Mouse (Mus musculus) heart, postnatal 4 days (tissue): ENCODE data around the gene Igsf9. TPM values are rescaled to one million over a fixed set of nuclear protein-coding genes. Genes with fewer than 3 reads are reported as not detected.

Source experiments
- DNase-seq: peaks from one replicate; pipeline ENCODE4 v3.0.0; 2021
- total RNA-seq, 2 experiments: library from RNA; stranded (reverse); gene quantifications; 2 replicates each; pipeline ENCODE4 v1.2.3; 2021

Igsf9 gene
- total RNA-seq, 2 experiments from 2014 or later = 2.5 to 3.1 TPM

GRCm38 (mm10) chr1:172520576-172521440 lies 39.2 kb downstream of the Igsf9 start, which contains the start of gene Cfap45:
Cfap45 (plus strand) TSS chr1:172520801.
- peak; percentile 84 for DNase-seq

DNA sequence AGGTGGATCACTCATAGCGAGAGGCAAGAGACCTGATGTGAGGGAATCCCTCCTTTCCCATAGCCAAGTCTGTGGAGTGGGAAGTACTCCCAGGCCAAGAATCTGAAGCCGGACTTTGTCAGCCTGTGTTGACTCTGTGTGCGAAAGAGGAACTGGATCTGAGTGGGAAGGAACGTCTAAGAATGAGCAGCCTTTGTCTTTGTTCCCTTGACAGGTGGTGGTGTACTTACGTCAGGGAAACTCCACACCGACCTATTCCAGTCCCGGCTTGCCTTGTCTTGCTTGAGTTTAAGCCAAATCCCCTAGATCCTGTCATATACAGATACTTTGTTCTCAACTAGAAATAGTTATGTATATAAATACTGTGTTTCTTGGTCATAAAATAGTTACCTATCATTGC lies 40.9 kb downstream of the Igsf9 start:
- DNase-seq = peak; percentile 21

GRCm38 (mm10) chr1:172523699-172524101 lies 42.1 kb downstream of the Igsf9 start:
- DNase-seq = peak; percentile 55

DNA sequence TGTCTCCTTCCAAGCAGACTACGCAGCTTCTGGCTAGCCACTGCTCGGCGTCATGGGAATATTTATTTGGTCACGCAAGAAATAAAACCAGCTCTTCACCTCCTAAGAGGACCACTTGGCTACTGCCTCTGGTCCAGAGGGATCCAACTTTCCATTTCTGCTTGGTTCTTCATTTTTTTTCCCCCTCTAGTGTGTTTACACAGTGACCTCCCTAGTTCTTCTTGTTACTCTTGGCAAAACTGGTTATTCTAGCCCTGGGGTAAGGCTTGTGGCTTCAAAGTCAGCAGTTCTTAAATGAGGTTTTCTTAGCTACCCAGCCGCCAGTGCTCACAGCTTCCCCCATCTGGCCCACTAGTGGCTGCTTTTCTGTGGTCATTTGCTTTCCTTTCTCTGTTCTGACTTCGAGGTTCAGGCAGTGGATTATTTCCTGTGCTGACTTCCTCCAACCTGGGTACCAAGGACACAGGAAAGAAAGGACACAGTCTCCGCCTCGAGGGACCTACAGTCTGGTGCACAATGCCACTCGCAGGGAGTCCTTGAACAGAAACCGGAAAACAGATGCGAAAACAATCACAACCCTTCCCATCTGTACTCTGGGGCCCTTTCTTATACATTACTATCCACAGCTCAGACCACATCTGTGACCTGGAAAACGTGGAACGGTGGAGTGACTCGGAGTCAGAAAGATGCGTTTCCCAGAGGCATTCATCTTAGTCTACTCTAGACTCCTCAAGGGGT lies 43.6 kb downstream of the Igsf9 start:
- peak; percentile 58 for DNase-seq

GRCm38 (mm10) chr1:172525971-172526370 lies 44.4 kb downstream of the Igsf9 start:
- DNase-seq = no peak

DNA sequence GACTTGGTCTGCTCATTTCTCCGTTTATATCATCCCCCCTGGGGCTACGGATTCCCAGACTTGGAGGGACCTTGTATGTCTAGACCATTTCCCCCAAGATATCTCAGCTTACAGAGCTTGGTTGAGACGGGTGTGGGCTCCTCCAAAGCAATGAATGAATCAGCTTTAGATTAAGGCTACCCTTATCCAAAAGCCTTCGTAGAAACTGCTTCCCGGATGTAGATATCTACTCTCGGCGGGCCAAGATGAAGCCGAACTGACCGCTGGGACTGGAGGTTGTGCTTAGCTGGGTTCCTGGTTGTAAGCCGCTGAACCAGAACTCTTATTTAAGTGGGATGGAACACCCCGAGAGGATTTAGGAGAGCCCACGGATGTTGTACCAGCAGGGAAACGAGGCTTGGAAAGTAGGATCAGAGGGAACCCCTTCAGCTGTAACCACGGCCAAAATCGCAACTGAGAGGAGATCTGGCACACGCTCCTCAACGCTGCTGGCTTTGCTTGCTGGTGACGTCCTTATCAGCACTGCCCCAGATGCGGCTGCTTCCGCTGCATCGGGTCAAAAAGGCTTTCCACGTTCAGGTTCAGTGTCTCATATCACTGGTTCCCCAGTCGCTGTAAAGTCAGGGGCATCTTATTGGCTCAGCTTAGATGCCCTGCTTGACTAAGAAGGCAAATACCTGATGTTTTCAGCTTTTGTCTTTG lies 44.9 kb downstream of the Igsf9 start:
- DNase-seq = peak; percentile 72

- DNase-seq = no peak
Observed at GRCm38 (mm10) chr1:172527431-172527830, 45.8 kb downstream of the Igsf9 start.

DNA sequence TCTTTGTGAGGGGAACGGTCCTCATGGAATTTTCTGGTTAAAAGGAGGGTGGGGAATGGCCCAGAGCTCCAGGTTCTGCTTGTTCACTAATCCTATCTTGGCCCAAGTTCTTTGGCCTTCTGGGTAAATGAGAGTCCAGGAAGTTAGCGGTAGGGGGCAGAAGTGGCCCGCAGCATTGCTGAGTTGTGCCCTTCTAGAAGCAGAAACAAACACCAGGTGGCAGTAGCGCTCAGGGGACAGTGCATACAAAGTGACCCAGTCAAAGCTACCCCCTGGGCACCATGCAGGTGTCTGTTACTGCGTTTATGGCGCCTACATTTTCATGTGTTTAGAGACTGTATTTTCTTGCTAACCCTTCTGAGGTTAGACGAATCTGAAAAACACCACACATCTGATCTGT lies 47.1 kb downstream of the Igsf9 start:
- DNase-seq = peak; percentile 96

DNA sequence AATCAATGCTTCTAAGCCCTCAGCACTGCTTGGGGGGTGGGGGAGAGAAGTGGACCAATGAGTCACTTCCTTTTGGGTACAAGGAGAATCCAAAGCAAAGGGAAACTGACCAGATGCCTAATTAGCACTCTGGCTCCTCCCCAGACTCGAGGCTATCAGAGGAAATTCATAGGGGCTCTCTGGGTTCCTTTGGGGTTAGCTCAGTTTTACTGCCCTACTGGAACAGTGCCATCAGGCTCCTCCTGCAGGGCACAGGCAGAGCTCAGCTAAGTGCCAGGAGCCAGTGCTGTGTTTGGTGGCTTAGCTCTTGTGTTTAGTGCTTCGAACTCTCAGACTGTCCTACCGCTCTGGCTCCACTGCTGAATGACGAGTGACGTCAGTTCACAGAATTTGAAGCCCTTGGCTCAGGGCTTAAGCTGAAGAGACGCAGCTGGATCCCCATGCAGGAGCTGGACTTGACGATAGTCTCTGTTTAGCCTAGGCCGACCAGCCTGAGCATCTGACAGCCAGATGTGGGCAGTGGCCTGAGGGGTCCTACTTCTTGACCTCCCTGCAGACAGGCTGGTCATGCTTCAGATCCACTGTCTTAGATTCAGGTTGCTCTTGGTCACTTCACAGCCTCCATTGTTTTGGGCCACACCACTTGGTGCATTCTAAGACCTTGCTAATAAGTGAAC lies 49.1 kb downstream of the Igsf9 start:
- DNase-seq = no peak

GRCm38 (mm10) chr1:172532551-172532950 lies 51.0 kb downstream of the Igsf9 start:
- DNase-seq = peak; percentile 39

GRCm38 (mm10) chr1:172535116-172535515 lies 53.5 kb downstream of the Igsf9 start:
- DNase-seq = no peak

- DNase-seq = no peak
Observed at GRCm38 (mm10) chr1:172539827-172540226, 58.2 kb downstream of the Igsf9 start.

DNA sequence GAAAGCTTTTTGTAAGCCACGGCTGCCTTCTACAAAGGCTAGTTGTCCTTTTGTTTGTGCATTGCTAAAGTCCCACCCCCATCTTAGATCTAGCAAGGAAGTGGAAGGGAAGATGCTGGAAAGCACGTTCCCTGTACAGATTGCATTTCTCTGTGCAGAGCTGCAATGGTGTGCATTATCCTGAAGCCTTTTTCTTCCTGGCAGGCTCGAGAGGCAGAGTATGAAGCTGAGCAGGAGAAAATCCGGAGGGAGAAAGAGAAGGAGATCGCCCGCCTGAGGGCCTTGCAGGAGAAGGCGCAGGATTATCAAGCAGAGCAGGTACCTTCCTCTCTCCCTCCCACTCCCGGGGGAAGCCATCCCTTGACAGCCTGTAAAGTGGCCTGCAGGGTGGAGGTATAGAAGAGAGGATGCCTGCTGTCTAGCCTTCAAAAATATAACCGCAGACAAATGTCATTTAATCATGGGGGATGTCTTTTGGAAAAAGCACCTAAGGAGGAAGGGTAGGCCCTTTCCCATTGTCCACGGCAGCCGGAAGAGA lies 58.8 kb downstream of the Igsf9 start:
- DNase-seq = no peak

- no peak for DNase-seq
Observed at GRCm38 (mm10) chr1:172546062-172546461, 64.5 kb downstream of the Igsf9 start.

Other genes starting within 250 kb of the Igsf9 start
- gene Atp1a4, start 223.4 kb upstream of the Igsf9 start, total RNA-seq = under 1 TPM in 1 of 2 experiments, not detected in 1; 0.11 TPM
- 10 to 100 TPM; 19.1 to 20.1 TPM for gene Igsf8, start 220.1 kb upstream of the Igsf9 start, total RNA-seq
- gene Atp1a2, start 183.7 kb upstream of the Igsf9 start, total RNA-seq = 10 to 100 TPM; 81.9 to 82.8 TPM
- gene Kcnj9, start 152.5 kb upstream of the Igsf9 start, total RNA-seq = not detected
- gene Kcnj10, start 140.6 kb upstream of the Igsf9 start, total RNA-seq = under 1 TPM; 0.11 to 0.14 TPM
- gene Pigm, start 105.2 kb upstream of the Igsf9 start, total RNA-seq = 10 to 100 TPM; 10.1 to 11.4 TPM
- 1 to 10 TPM; 1.4 to 1.8 TPM for gene Slamf9, start 6.4 kb upstream of the Igsf9 start, total RNA-seq
- gene Tagln2, start 18.3 kb downstream of the Igsf9 start, total RNA-seq = 100 to 1,000 TPM; 230 to 244 TPM
- gene Cfap45, start 39.0 kb downstream of the Igsf9 start, total RNA-seq = 1 to 10 TPM; 3.3 to 3.5 TPM
- gene Vsig8, start 74.2 kb downstream of the Igsf9 start, total RNA-seq = under 1 TPM in 1 of 2 experiments, not detected in 1; 0.17 TPM
- not detected for gene Slamf8, start 108.8 kb downstream of the Igsf9 start, total RNA-seq
- gene Fcrl6, start 120.8 kb downstream of the Igsf9 start, total RNA-seq = not detected
- 1 to 10 TPM; 6.0 to 6.3 TPM for gene Dusp23, start 151.2 kb downstream of the Igsf9 start, total RNA-seq
- gene Crp, start 216.3 kb downstream of the Igsf9 start, total RNA-seq = not detected